Mouse (Mus musculus) liver, embryonic 11.5 days (tissue): ENCODE data around the gene Mogat2. TPM values are rescaled to one million over a fixed set of nuclear protein-coding genes. Genes with fewer than 3 reads are reported as not detected.

Experiments
- ATAC-seq: fragments of 200-750 bp; cut with Nextera tagmentation; replicated peaks from 2 replicates; pipeline ENCODE4 v1.8.0; 2017; ENCODE audit warnings: moderate number of reproducible peaks, mild to moderate bottlenecking, moderate TSS enrichment, moderate library complexity; ENCODE audit not compliant: low FRiP score
- DNase-seq: peaks from one replicate; pipeline ENCODE4 v3.0.0-alpha.2; 2017; ENCODE audit warnings: low spot score
- H3K27ac ChIP-seq: fragments of 300-500 bp; sonication (generic); 2 replicates; pipeline ENCODE4 v1.5.1; 2014; ENCODE audit warnings: mild to moderate bottlenecking, low read depth, low read length, control low read depth
- H3K27me3 ChIP-seq: fragments of 300-500 bp; sonication (generic); replicated peaks from 2 replicates; pipeline ENCODE4 v1.6.1; 2014; ENCODE audit warnings: low read length, mixed read lengths; ENCODE audit not compliant: control insufficient read depth, insufficient read depth
- H3K36me3 ChIP-seq: fragments of 300-500 bp; sonication (generic); 2 replicates; pipeline ENCODE4 v1.6.1; 2014; ENCODE audit warnings: mild to moderate bottlenecking, low read length, moderate library complexity, mixed read lengths; ENCODE audit not compliant: control insufficient read depth, insufficient read depth
- H3K4me1 ChIP-seq: fragments of 300-500 bp; sonication (generic); replicated peaks from 2 replicates; pipeline ENCODE4 v1.6.1; 2014; ENCODE audit warnings: low read length, mixed read lengths; ENCODE audit not compliant: control insufficient read depth, insufficient read depth
- H3K4me2 ChIP-seq: fragments of 300-500 bp; sonication (generic); 2 replicates; pipeline ENCODE4 v1.6.1; 2014; ENCODE audit warnings: mild to moderate bottlenecking, control low read depth, moderate library complexity
- H3K4me3 ChIP-seq: fragments of 300-500 bp; sonication (generic); 2 replicates; pipeline ENCODE4 v1.5.1; 2014; ENCODE audit warnings: low read depth, low read length, control low read depth
- H3K9ac ChIP-seq: fragments of 300-500 bp; sonication (generic); 2 replicates; pipeline ENCODE4 v1.6.1; 2014; ENCODE audit warnings: low read depth, low read length, control low read depth
- H3K9me3 ChIP-seq: fragments of 300-500 bp; sonication (generic); 2 replicates; pipeline ENCODE4 v1.6.1; 2016; ENCODE audit warnings: low read length, inconsistent platforms, mixed read lengths; ENCODE audit not compliant: control insufficient read depth
- WGBS: fragments of 180-500 bp; shearing (Covaris S2); extraction: QIAGEN DNeasy Blood & Tissue Kit; methylation state at CpG from one replicate; pipeline ENCODE4 v1.1.7; 2014; 5-methylcytosine and 5-hydroxymethylcytosine counted together
- polyA plus RNA-seq: library from polyadenylated mRNA; unstranded; fragments of >200 nt; fragmentation: Nextera tagmentation; extraction: Ambion mirVana; gene quantifications from 2 replicates; pipeline ENCODE4 v1.2.1, GENCODE M21; 2014

Mogat2 gene
- 37.8 and 42.2 TPM in 2 replicates for polyA plus RNA-seq

DNA sequence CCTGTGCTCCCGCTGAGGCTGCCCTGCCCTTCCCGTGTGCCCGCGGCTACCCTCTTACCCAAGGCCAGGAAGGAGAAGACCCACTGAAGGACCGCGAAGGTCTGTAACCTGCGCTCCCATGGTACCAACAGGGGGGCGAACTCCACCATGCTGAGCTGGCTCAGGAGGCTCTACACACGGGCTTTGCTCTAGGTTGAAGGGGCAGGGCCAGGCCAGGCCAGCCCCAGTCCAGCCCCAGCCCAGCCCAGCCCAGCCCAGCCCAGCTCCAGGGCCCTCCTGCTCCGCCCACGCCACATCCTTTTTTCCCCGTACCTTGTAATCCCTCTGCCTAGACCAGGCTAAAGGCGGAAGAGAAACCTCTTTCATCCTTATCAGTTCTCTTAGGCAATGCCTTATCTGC is at the start of gene Mogat2:
Gene Mogat2, minus strand, starts transcription at position 203 of the 400 bp plus-strand sequence.
- peaks cover 9% of the 10 kb centered on the region; the same call in 1 of the 2 replicates for H3K4me1 ChIP-seq
- H3K36me3 ChIP-seq, result no peaks in the 10 kb centered on the region
- peak; percentile 58 for DNase-seq
- peaks cover 16% of the 10 kb centered on the region for H3K27me3 ChIP-seq
- H3K4me2 ChIP-seq, result peak within 1 kb of the TSS; percentile 64
- WGBS, result 1% methylated on average over 13 of the region's 13 CpGs
- no peak within 1 kb of the TSS for H3K27ac ChIP-seq
- H3K9me3 ChIP-seq, result no peaks in the 10 kb centered on the region
- H3K9ac ChIP-seq, result peak within 1 kb of the TSS; percentile 15
- ATAC-seq, result peak; percentile 83
- H3K4me3 ChIP-seq, result peak within 1 kb of the TSS; percentile 37

DNA sequence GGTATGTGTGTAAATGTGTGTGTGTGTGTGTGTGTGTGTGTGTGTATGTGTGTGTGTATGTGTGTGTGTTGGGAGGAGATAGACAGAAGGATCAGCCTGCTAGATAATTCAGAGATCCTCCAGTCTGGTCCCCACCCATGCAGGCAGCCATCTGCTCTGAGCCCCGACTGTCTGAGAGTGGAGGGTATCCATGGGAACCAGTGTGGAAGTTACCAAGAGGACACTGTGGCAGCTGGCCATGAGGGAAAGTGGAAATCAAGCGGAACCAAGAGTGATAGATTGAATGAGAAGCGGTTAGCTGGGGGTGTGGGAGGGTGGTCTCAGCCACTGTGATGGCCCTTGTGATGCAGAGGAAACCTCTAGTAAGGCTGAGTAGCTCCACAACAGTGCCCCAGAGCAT is 48.9 kb upstream of the Mogat2 start:
- Histone ChIP-seq H3K36me3 (no peaks in the 10 kb centered on the region), H3K4me2 (no peak overlapping the region), H3K9ac (no peak overlapping the region), H3K27ac (no peak overlapping the region), H3K27me3 (no peaks in the 10 kb centered on the region), H3K4me1 (no peaks in the 10 kb centered on the region), H3K4me3 (no peak overlapping the region), H3K9me3 (no peaks in the 10 kb centered on the region)
- DNase-seq, result no peak
- WGBS, result 68% methylated on average over 3 of the region's 3 CpGs
- ATAC-seq, result no peak

GRCm38 (mm10) chr7:99279586-99279985 is 41.2 kb upstream of the Mogat2 start:
- H3K9ac ChIP-seq, result no peak overlapping the region
- no peaks in the 10 kb centered on the region for H3K9me3 ChIP-seq
- H3K27ac ChIP-seq, result no peak overlapping the region
- H3K4me1 ChIP-seq, result no peaks in the 10 kb centered on the region
- no peaks in the 10 kb centered on the region for H3K27me3 ChIP-seq
- no peak for ATAC-seq
- 71% methylated on average over 8 of the region's 8 CpGs for WGBS
- DNase-seq, result no peak
- H3K4me2 ChIP-seq, result no peak overlapping the region
- no peaks in the 10 kb centered on the region for H3K36me3 ChIP-seq
- no peak overlapping the region for H3K4me3 ChIP-seq

- Histone ChIP-seq H3K36me3 (no peaks in the 10 kb centered on the region), H3K9me3 (no peaks in the 10 kb centered on the region), H3K4me2 (no peak overlapping the region), H3K4me3 (no peak overlapping the region), H3K9ac (no peak overlapping the region), H3K4me1 (no peaks in the 10 kb centered on the region), H3K27me3 (peaks cover 7% of the 10 kb centered on the region), H3K27ac (no peak overlapping the region)
- DNase-seq, result no peak
- 81% methylated on average over 8 of the region's 8 CpGs for WGBS
- no peak for ATAC-seq
These were observed 39.9 kb upstream of the Mogat2 start for GRCm38 (mm10) chr7:99278309-99278708.

- H3K4me3 ChIP-seq, result no peak overlapping the region
- H3K27me3 ChIP-seq, result peaks cover 16% of the 10 kb centered on the region
- no peak overlapping the region for H3K27ac ChIP-seq
- no peak for ATAC-seq
- DNase-seq, result no peak
- no peaks in the 10 kb centered on the region for H3K4me1 ChIP-seq
- no peaks in the 10 kb centered on the region for H3K36me3 ChIP-seq
- H3K4me2 ChIP-seq, result no peak overlapping the region
- 66% methylated on average over 1 of the region's 1 CpGs for WGBS
- no peak overlapping the region for H3K9ac ChIP-seq
- H3K9me3 ChIP-seq, result no peaks in the 10 kb centered on the region
These were observed 38.3 kb upstream of the Mogat2 start for GRCm38 (mm10) chr7:99276679-99277078.

GRCm38 (mm10) chr7:99275131-99275530 is 36.7 kb upstream of the Mogat2 start:
- Histone ChIP-seq H3K27me3 (peaks cover 31% of the 10 kb centered on the region), H3K27ac (no peak overlapping the region), H3K4me3 (no peak overlapping the region), H3K9ac (no peak overlapping the region), H3K36me3 (no peaks in the 10 kb centered on the region), H3K9me3 (no peaks in the 10 kb centered on the region), H3K4me2 (no peak overlapping the region), H3K4me1 (no peaks in the 10 kb centered on the region)
- ATAC-seq, result no peak
- no peak for DNase-seq
- 75% methylated on average over 6 of the region's 6 CpGs for WGBS

GRCm38 (mm10) chr7:99271630-99272029 is 33.2 kb upstream of the Mogat2 start:
- Histone ChIP-seq H3K4me1 (peaks cover 8% of the 10 kb centered on the region; the same call in 1 of the 2 replicates), H3K4me3 (no peak overlapping the region), H3K9ac (no peak overlapping the region), H3K27ac (no peak overlapping the region), H3K4me2 (no peak overlapping the region), H3K36me3 (no peaks in the 10 kb centered on the region), H3K27me3 (peaks cover 66% of the 10 kb centered on the region), H3K9me3 (no peaks in the 10 kb centered on the region)
- DNase-seq (no peak), ATAC-seq (no peak)
- 61% methylated on average over 9 of the region's 9 CpGs for WGBS

- peak overlapping the region; percentile 42 for H3K4me3 ChIP-seq
- WGBS, result 7% methylated on average over 42 of the region's 42 CpGs
- H3K9ac ChIP-seq, result no peak overlapping the region
These were observed 30.8 kb upstream of the Mogat2 start for GRCm38 (mm10) chr7:99268951-99269945.

More at GRCm38 (mm10) chr7:99268951-99269945, 30.8 kb upstream of the Mogat2 start:
- Histone ChIP-seq H3K9me3 (no peaks in the 10 kb centered on the region), H3K4me2 (peak overlapping the region; percentile 66), H3K27ac (no peak overlapping the region), H3K27me3 (peaks cover 83% of the 10 kb centered on the region), H3K4me1 (peaks cover 8% of the 10 kb centered on the region; the same call in 1 of the 2 replicates), H3K36me3 (no peaks in the 10 kb centered on the region)
- DNase-seq (no peak), ATAC-seq (no peak)
